Mouse (Mus musculus): ENCODE results near the gene Gspt1. TPM values are rescaled to one million over a fixed set of nuclear protein-coding genes. Genes with fewer than 3 reads are reported as not detected.
A peak's percentile ranks its signal among the peaks of the same experiment; 100 is the strongest.

The Gspt1 gene
- polyA plus RNA-seq, 1 experiment from 2014 or later, result 61.3 TPM

DNA sequence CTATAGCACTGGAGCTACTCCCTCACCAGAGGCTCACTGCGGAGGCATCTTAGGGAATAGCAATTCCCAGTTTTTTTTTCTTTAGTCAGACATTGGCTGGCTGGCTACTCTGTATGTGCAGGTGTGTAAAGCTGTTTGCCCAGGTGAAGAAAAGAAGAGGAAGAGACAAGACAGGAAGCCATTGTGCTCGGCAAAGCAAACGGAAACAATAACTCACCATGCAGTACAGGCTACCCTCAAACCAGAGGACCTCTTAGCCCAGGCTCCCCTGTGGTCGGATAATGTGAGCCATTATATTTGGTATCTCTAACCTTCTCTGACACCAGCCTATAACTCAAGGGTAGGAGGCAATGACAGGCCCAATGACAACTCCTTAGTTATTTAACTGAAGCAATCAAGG lies 57.1 kb downstream of the Gspt1 start:
- no peaks in the 10 kb centered on the region for H3K27me3 ChIP-seq (ENCODE audit: control insufficient read depth, insufficient read depth, low read length)
- H3K4me2 ChIP-seq (ENCODE audit: low read length), result no peak overlapping the region
- no peak overlapping the region for H3K4me3 ChIP-seq (replicated peaks; ENCODE audit: low read depth, low read length)
- WGBS, result 91% methylated on average over 4 of the region's 4 CpGs
- H3K36me3 ChIP-seq (ENCODE audit: control insufficient read depth, insufficient read depth, low read length), result peaks cover 95% of the 10 kb centered on the region
- no peak overlapping the region for H3K9ac ChIP-seq (replicated peaks; ENCODE audit: low read length)
- DNase-seq (no peak), ATAC-seq (ENCODE audit: low FRiP score, low TSS enrichment) (no peak)
- H3K4me1 ChIP-seq (ENCODE audit: control insufficient read depth, insufficient read depth, low read length), result peaks cover 6% of the 10 kb centered on the region
- no peak overlapping the region for H3K27ac ChIP-seq (replicated peaks; ENCODE audit: low read depth, low read length)
- H3K9me3 ChIP-seq (ENCODE audit: control insufficient read depth, low read length), result no peaks in the 10 kb centered on the region

DNA sequence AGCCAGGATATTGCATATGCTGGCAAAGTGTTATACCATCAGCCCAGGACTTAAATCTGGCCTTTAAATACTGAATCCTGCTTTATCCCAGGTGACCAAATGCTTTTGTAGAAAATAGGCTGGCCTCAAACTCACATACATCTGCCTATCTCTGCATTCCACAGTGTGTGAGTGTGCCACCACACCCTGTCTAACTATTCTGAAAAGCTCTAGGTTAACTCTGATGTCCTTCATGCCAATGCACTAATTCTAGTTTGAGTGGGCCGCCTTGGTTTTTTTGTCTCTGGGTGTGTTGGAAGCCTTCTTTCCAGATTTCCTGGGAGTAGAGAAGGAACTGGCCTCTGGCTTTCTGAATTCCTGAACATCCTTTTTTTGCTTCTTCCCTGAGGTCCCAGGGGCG lies 60.9 kb downstream of the Gspt1 start:
- no peak overlapping the region for H3K27ac ChIP-seq (replicated peaks; ENCODE audit: low read depth, low read length)
- 95% methylated on average over 2 of the region's 2 CpGs for WGBS
- peaks cover 66% of the 10 kb centered on the region for H3K36me3 ChIP-seq (ENCODE audit: control insufficient read depth, insufficient read depth, low read length)
- no peak for DNase-seq
- H3K4me3 ChIP-seq (replicated peaks; ENCODE audit: low read depth, low read length), result no peak overlapping the region
- H3K9ac ChIP-seq (replicated peaks; ENCODE audit: low read length), result no peak overlapping the region
- no peaks in the 10 kb centered on the region for H3K9me3 ChIP-seq (ENCODE audit: control insufficient read depth, low read length)
- H3K4me1 ChIP-seq (ENCODE audit: control insufficient read depth, insufficient read depth, low read length), result no peaks in the 10 kb centered on the region
- no peak for ATAC-seq (ENCODE audit: low FRiP score, low TSS enrichment)
- no peak overlapping the region for H3K4me2 ChIP-seq (ENCODE audit: low read length)
- H3K27me3 ChIP-seq (ENCODE audit: control insufficient read depth, insufficient read depth, low read length), result no peaks in the 10 kb centered on the region

DNA sequence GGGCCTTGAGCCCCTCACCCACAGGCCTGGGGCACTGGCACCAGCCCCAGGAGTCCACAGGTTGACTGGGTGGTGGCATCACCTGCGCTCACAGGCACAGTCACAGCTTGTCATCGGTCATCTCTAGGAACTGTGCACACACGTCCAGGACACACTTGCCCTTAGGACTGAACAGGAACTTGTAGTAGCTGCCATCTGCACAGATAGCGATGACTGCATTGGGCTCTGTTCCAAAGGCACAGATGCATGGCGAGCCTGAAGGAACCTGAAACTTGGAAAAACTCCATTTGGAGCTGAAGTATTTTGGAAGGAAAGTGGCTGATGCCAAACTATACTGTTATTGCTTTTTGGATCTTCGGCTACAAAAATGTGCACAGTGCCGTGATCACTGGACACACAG lies 64.0 kb downstream of the Gspt1 start:
- DNase-seq (no peak), ATAC-seq (ENCODE audit: low FRiP score, low TSS enrichment) (no peak)
- no peaks in the 10 kb centered on the region for H3K27me3 ChIP-seq (ENCODE audit: control insufficient read depth, insufficient read depth, low read length)
- no peak overlapping the region for H3K27ac ChIP-seq (replicated peaks; ENCODE audit: low read depth, low read length)
- H3K36me3 ChIP-seq (ENCODE audit: control insufficient read depth, insufficient read depth, low read length), result peaks cover 35% of the 10 kb centered on the region
- H3K9ac ChIP-seq (replicated peaks; ENCODE audit: low read length), result no peak overlapping the region
- no peaks in the 10 kb centered on the region for H3K4me1 ChIP-seq (ENCODE audit: control insufficient read depth, insufficient read depth, low read length)
- no peak overlapping the region for H3K4me3 ChIP-seq (replicated peaks; ENCODE audit: low read depth, low read length)
- WGBS, result 89% methylated on average over 7 of the region's 7 CpGs
- no peak overlapping the region for H3K4me2 ChIP-seq (ENCODE audit: low read length)
- no peaks in the 10 kb centered on the region for H3K9me3 ChIP-seq (ENCODE audit: control insufficient read depth, low read length)

DNA sequence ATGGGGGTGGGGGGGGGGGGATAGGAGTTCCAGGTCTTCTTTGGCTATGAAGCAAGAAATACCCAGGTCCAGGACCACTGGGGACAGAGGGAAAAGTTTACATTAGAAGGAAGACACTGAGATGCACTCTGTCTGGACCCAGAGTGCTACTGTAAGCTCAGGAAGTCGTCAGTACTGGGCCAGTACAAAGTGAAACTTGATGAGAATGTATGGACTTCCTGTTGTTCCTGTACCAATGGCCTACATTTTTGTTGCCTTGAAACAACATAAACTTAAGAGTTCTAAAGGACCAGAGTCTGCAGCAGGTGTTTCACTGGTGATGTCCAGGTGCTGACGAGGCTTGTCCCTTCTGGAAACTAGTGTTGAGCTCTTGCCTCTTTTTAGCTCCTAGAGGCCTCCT lies 76.7 kb downstream of the Gspt1 start:
- H3K4me1 ChIP-seq (ENCODE audit: control insufficient read depth, insufficient read depth, low read length), result peaks cover 14% of the 10 kb centered on the region
- no peaks in the 10 kb centered on the region for H3K9me3 ChIP-seq (ENCODE audit: control insufficient read depth, low read length)
- H3K36me3 ChIP-seq (ENCODE audit: control insufficient read depth, insufficient read depth, low read length), result no peaks in the 10 kb centered on the region
- ATAC-seq (ENCODE audit: low FRiP score, low TSS enrichment), result no peak
- no peak overlapping the region for H3K27ac ChIP-seq (replicated peaks; ENCODE audit: low read depth, low read length)
- H3K4me2 ChIP-seq (ENCODE audit: low read length), result no peak overlapping the region
- no peaks in the 10 kb centered on the region; the same call in 1 of the 2 replicates for H3K27me3 ChIP-seq (ENCODE audit: control insufficient read depth, insufficient read depth, low read length)
- H3K9ac ChIP-seq (replicated peaks; ENCODE audit: low read length), result no peak overlapping the region
- DNase-seq, result no peak
- 81% methylated on average over 2 of the region's 2 CpGs for WGBS
- no peak overlapping the region for H3K4me3 ChIP-seq (replicated peaks; ENCODE audit: low read depth, low read length)

DNA sequence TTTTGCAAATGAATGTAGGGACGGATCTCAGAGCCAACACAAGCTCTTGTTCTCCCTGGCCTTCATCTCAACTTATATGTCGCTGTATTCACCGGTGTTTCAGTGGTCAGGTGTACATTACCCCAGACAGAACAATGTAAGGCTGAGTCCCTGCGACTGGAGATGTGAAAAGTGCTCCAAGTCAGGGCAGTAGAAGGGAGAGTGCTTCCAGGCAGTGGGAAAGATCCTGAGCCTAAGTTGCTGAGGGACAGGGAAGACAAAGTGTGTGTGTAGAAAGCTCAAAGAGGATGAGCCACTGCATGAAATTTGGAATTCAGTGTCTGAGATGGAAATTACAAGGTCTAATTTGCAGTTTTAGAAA lies 77.3 kb downstream of the Gspt1 start:
- Histone ChIP-seq H3K4me2 (ENCODE audit: low read length) (peak overlapping the region; percentile 82), H3K36me3 (ENCODE audit: control insufficient read depth, insufficient read depth, low read length) (no peaks in the 10 kb centered on the region), H3K27ac (replicated peaks; ENCODE audit: low read depth, low read length) (0 out of 2 replicates have a peak overlapping the region, but pooled peaks have one; percentile 83), H3K4me3 (replicated peaks; ENCODE audit: low read depth, low read length) (peak overlapping the region; percentile 85), H3K9me3 (ENCODE audit: control insufficient read depth, low read length) (no peaks in the 10 kb centered on the region), H3K9ac (replicated peaks; ENCODE audit: low read length) (peak overlapping the region; percentile 74), H3K27me3 (ENCODE audit: control insufficient read depth, insufficient read depth, low read length) (no peaks in the 10 kb centered on the region; the same call in 1 of the 2 replicates), H3K4me1 (ENCODE audit: control insufficient read depth, insufficient read depth, low read length) (peaks cover 14% of the 10 kb centered on the region)
- 6% methylated on average over 4 of the region's 4 CpGs for WGBS
- ATAC-seq (ENCODE audit: low FRiP score, low TSS enrichment), result no peak
- DNase-seq, result no peak

DNA sequence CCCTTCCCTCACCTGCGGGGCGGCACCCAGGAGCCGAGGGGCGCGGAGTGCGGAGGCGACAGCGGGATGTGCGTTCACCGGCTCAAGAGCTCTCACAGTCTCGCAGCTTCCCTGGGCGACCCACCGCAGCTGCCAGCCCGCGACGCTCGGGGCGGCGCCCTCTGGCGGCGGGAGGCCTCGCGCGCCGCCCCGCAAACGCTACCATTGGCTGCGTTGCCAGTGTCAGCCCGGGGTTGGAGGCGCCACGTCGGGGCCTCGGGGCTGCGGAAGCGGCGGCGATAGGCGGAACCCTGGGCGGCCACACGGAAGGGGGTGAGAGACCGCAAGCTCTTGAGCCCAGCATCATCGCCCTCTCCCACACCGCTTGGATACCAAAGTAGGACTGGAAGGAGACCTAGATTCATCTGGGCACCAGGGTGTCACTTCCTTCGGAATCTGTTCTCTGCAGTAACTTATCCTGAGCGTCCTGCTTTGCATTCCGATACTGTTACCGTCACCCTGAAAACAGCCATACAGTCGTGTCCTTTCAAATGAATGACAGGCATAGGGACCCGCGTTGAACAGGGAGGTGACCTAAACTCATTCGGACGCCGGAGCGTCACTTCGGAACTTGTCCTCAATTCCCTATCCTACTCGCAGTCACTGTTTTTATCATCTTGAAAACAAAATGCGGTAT lies 77.8 kb downstream of the Gspt1 start, which contains the start of gene Zc3h7a:
TSS of gene Zc3h7a (minus strand) at position 186 of the 676 bp plus-strand sequence.
- peak; percentile 90 for ATAC-seq (ENCODE audit: low FRiP score, low TSS enrichment)
- peak; percentile 95 for DNase-seq
- H3K4me3 ChIP-seq (replicated peaks; ENCODE audit: low read depth, low read length), result peak within 1 kb of the TSS; percentile 85
- H3K4me2 ChIP-seq (ENCODE audit: low read length), result peak within 1 kb of the TSS; percentile 82
- no peaks in the 10 kb centered on the region; the same call in 1 of the 2 replicates for H3K27me3 ChIP-seq (ENCODE audit: control insufficient read depth, insufficient read depth, low read length)
- H3K9ac ChIP-seq (replicated peaks; ENCODE audit: low read length), result peak within 1 kb of the TSS; percentile 74
- no peaks in the 10 kb centered on the region for H3K36me3 ChIP-seq (ENCODE audit: control insufficient read depth, insufficient read depth, low read length)
- H3K27ac ChIP-seq (replicated peaks; ENCODE audit: low read depth, low read length), result peak within 1 kb of the TSS; percentile 83
- H3K9me3 ChIP-seq (ENCODE audit: control insufficient read depth, low read length), result no peaks in the 10 kb centered on the region
- WGBS, result under 1% methylated on average over 55 of the region's 57 CpGs
- H3K4me1 ChIP-seq (ENCODE audit: control insufficient read depth, insufficient read depth, low read length), result peaks cover 14% of the 10 kb centered on the region

DNA sequence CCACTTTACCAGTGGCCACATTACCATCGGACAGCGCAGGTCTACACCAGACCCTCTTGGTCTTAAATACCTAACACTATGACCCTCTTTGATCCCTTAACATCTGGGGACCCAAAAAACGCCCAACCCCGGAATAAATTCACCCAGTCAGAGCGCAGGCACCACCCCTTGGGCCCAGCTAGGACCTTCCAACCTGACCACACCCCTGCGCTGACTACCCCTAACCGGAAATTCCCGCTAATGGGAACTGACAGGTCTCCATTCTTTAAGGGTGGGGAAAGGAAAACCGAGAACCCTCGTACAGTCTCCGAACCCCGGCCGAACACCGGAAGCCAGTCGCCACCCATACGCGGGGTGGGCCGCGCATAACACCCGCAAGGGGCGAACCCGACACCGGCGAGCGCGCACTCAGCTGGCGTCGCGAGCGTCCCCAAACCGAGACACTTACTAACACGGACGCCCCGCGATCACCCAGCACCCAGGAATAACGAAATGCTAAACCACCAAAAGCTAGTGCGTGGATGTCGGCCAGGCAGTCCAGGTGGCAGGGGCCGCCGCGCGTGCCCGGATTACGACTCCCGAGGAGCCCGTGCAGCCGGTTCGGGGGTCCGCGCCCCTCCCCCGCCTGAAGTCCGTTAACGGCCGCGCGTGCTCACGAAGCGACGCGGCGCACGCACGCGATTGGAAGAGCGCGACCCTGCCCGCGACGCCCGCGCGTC lies 78.5 kb downstream of the Gspt1 start:
- Histone ChIP-seq H3K27ac (replicated peaks; ENCODE audit: low read depth, low read length) (peak overlapping the region; percentile 83), H3K9ac (replicated peaks; ENCODE audit: low read length) (peak overlapping the region; percentile 74), H3K27me3 (ENCODE audit: control insufficient read depth, insufficient read depth, low read length) (no peaks in the 10 kb centered on the region; the same call in 1 of the 2 replicates), H3K4me3 (replicated peaks; ENCODE audit: low read depth, low read length) (peak overlapping the region; percentile 85), H3K4me1 (ENCODE audit: control insufficient read depth, insufficient read depth, low read length) (peaks cover 14% of the 10 kb centered on the region), H3K4me2 (ENCODE audit: low read length) (peak overlapping the region; percentile 82), H3K9me3 (ENCODE audit: control insufficient read depth, low read length) (no peaks in the 10 kb centered on the region), H3K36me3 (ENCODE audit: control insufficient read depth, insufficient read depth, low read length) (no peaks in the 10 kb centered on the region)
- peak; percentile 74 for ATAC-seq (ENCODE audit: low FRiP score, low TSS enrichment)
- under 1% methylated on average over 72 of the region's 72 CpGs for WGBS
- peak; percentile 71 for DNase-seq

DNA sequence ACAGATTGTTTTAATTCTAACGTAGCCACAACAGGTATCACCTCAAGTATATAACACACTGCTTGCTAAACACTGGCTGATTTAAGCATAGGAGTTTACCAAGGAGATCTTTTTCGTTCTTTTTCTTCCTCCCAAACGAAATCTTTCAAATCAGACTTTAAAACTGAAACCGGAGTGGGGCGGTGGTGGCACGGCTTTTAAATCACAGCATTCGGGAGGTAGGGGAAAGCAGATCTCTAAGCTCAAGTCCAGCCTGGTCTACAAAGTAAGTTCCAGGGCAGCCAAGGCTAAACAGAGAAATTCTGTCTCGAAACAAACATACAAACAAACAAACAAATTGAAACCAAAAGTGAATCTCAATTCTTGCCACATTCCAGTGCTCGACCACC lies 79.0 kb downstream of the Gspt1 start:
- Histone ChIP-seq H3K9ac (replicated peaks; ENCODE audit: low read length) (peak overlapping the region; percentile 74), H3K36me3 (ENCODE audit: control insufficient read depth, insufficient read depth, low read length) (no peaks in the 10 kb centered on the region), H3K4me2 (ENCODE audit: low read length) (peak overlapping the region; percentile 82), H3K27me3 (ENCODE audit: control insufficient read depth, insufficient read depth, low read length) (no peaks in the 10 kb centered on the region; the same call in 1 of the 2 replicates), H3K4me3 (replicated peaks; ENCODE audit: low read depth, low read length) (peak overlapping the region; percentile 85), H3K27ac (replicated peaks; ENCODE audit: low read depth, low read length) (peak overlapping the region; percentile 45; the same call in 1 of the 2 replicates), H3K4me1 (ENCODE audit: control insufficient read depth, insufficient read depth, low read length) (peaks cover 14% of the 10 kb centered on the region), H3K9me3 (ENCODE audit: control insufficient read depth, low read length) (no peaks in the 10 kb centered on the region)
- DNase-seq (peak; percentile 14), ATAC-seq (ENCODE audit: low FRiP score, low TSS enrichment) (no peak)
- 13% methylated on average over 9 of the region's 9 CpGs for WGBS

Measured in midbrain, embryonic 14.5 days (tissue).